Mouse (Mus musculus): Measurements from ENCODE around the gene Slc29a3.

Gene Slc29a3

GRCm38 (mm10) chr10:60752040-60753020, at the start of gene Slc29a3:
Slc29a3 (minus strand) TSS chr10:60752794.
- peak; percentile 96 to 98 for DNase-seq

DNA sequence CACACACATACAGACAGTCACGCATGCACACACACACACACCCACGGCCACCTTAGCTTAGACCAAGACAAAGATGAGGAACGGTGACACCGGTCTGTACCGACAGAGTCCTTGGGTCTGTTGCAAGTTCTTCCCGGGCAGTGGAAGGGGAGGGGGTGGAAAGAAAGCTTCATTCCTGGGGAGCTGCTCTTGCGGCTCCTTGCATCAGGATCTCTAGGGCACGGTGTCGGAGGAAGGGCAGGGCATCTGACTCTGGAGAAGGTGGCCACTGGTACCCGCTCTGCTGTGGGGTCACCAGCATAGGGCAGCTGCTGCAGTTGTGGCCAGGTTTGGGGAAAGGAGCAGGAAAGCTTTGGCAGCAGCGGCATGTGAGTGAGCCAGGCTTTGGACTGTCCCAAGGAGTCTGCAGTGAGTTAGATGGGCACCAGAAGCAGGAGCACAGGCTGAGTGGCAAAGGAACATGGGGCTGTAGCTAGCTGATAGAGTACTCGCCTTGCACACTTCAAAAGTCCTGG, 49.4 kb upstream of the Slc29a3 start:
- no peak for DNase-seq

GRCm38 (mm10) chr10:60801168-60801897, 48.7 kb upstream of the Slc29a3 start:
- DNase-seq: no peak

DNA sequence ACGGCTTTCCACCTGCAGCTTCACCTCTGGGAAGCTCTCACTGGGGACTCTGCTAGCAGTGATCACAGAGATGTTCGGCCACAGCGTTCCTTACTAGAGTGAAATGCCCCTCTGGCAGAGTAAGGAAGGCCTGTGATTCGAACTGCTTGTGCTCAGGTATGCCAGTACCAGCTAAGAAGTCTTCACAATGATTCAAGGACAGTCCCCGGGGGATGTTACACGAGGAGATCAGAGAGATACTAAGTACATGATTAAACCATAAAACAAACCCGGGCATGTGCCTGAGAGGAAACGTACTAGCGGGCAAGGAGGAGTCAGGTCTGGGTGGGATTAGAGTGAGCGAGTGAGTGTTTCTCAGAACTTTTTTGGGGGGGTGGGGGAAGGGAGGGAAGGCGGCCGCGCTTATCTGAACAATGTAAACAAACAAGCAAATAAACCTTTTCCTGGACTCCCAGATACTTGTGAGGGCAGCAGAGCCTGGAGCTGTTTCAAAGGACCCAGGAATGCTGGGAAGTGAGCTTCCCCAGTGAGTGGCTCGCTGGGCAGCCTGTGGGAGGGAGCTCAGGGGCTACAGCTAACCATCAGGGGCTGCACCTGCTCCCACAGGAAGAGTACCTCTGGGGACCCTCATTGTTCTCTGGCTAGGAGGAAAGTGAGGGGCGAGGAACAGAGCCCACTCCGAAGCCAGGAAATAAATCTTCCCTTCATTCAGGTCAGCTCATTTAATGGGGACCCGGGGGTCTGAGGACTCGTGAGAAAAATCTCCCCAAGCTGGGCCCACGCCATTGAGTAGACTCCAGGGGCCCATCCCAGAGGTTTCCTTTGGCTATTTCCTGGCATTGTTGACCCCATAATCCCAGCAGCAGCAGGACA, 47.9 kb upstream of the Slc29a3 start:
- no peak for DNase-seq

GRCm38 (mm10) chr10:60797682-60798422, 45.3 kb upstream of the Slc29a3 start:
- no peak for DNase-seq

- no peak for DNase-seq
Observed at GRCm38 (mm10) chr10:60796474-60796873, 43.9 kb upstream of the Slc29a3 start.

- no peak for DNase-seq
Observed at GRCm38 (mm10) chr10:60796028-60796427, 43.4 kb upstream of the Slc29a3 start.

DNA sequence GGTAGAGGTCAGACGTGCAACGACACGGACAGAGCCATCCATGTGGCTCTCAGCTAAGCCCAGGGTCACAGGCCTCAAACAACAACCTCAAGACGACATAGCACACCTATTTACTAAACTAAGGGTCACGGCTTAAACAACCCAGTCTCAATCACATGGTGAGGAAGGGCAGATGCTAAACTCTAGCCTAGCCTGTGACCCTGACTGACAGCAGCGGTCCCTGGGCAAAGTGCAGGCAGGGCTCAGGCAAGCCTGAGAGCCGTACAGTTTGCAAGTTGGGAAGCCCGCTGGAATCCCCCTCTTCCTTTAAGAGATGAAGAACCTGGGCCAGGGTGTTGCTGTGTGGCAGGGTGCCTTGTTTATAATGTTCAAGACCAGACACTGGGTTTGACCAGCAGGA, 42.2 kb upstream of the Slc29a3 start:
- no peak for DNase-seq

DNA sequence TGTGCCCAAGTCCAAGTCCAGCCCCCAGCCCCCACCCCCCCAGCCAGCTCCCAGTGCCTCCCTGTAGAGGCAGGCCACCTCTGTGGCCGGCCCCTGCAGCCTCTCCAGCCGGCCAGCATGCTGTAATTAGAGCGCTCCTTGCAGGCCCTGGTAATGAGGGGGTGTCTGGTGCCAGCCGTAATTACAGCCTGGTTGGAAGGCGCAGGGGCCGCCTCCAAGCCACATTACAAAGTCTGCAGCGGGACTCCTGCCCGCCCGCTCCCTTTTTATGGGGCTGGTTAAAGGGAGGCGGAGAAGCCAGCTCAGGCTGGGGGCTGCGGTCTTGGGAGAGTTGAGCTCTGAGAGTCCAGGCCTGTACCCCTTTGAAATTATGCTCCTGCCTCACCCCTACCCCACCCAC, 41.8 kb upstream of the Slc29a3 start:
- DNase-seq: no peak

DNA sequence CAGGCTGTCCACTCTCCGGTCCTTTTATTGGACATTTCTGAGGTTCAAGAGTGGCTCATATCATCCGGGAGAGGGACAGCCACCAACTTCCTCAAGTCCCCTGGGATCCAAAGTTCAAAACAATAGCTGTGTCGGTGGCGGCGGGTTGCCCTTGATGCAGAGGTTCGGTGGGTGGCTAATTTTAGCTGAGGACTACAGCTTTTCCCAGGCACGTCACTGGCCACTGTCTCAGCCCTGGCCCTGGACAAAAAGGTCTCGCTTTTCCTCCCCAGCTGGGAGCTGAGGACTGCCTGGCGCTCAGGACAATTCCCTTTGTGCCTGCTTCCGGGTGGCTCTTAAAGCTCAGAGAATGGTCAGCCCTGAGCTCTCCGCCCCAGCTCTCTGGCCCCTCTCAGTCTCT, 40.2 kb upstream of the Slc29a3 start:
- no peak for DNase-seq

DNA sequence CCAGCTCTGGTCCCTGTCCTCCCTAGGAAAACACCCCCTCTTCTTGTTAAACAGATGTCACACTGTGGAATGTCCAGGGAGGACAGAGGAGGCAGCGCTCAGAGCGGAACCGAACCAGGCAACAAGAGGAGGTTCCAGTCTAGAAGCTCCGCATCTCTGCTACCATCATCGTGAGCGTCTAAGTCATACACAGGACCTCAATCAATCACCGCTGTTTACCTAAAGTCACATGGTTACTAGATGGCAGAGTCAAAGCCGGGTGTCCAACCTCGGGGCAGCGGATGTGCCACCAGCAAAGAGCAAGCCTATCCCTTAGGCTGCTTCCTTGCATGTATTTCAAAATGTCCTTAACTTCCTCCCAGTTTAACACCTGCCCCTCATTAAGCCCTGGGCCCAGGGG, 39.8 kb upstream of the Slc29a3 start:
- DNase-seq: no peak

DNA sequence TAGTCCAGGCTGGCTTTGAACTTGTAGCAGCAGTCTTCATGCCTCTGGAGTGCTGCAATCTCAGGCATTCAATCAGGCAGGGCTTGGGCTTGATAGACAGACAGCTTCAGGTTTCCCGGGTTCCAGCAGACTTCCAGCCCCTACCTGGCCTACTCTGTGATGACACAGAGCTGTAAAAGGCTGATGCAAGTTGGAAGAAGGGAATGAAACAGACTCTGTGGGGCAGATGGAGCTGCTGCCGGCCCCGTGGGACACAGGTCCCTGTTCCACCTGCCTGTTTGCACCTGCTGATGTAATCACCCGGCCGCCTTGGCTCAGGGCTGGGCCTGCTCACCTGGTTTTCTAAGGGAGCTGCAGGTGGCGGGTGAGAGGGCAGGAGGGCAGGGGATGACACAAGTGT, 38.3 kb upstream of the Slc29a3 start:
- no peak for DNase-seq

DNA sequence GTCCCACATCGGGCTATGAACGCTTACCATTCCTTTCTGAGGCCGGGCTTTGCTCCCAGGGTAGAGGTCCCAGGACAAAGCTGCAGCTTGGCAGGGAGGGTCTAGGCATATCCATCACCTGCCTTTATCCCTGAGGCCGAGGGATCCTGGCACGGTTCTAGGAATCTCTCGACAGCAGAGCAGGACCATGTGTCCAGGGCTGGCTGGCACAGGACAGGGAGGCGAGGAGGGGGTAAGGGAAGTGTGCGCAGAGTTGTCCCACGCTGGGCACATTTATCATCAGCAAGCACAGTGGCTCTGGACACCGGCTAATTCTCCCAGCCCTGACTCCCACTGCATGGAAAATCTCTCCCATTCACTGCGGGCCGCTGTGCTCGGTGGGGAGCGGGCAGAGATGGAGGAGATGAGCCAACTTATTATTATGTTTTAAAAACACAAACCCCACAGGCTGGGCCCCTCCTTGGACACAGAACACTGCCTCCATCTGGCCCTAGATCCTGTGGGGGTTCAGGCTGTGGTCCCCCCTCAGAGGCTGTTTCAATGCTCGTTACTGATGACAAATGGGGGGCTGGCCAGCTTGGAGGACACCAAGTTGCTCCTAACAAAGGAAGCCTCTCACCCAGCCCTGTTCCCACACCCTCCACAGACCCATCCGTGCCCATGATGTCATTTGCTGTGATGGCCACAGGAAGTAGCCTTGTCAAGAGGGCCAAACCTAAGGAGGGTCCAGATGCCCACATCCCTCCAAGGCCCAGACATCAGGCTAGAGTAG, 34.9 kb upstream of the Slc29a3 start:
- DNase-seq: no peak

DNA sequence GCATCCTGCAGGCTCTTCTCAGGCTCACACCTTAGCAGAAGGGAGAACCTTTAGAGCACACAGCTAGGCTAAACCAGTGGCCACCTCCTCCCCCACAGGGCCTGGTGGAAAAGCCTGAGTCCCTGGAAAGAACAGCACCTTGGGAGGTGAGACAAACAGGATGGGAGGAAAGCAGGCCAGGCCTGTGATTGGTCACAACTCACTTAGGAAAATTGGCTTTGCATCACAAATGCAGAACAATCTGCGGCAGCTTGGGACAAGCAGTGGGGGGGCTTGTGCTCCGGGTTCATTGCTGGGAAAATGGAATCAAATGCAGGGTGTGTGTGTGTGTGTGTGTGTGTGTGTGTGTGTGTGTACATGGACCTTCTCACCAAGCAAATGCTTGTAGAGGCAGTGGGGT, 31.0 kb upstream of the Slc29a3 start:
- no peak for DNase-seq

DNA sequence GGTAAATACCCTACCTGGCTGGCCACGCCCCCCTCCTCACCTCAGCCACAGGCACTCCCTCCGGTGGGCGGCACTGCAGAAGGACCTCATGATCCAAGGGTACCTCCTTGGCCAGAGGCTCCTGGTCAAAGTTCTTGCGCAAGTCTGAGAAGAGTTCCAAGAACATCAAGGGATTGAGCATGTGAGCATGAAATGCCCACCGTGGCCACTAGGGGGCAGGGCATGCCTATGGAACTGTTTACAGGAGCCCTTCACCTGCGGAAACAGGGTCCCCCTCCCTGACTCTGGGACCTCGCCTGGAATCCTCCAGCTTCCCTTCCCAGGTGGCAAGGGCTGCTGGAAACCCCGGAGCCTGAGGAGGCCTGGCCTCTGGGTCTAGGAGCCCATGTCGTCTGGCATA, 27.0 kb upstream of the Slc29a3 start:
- DNase-seq: peak; percentile 60 to 68

DNA sequence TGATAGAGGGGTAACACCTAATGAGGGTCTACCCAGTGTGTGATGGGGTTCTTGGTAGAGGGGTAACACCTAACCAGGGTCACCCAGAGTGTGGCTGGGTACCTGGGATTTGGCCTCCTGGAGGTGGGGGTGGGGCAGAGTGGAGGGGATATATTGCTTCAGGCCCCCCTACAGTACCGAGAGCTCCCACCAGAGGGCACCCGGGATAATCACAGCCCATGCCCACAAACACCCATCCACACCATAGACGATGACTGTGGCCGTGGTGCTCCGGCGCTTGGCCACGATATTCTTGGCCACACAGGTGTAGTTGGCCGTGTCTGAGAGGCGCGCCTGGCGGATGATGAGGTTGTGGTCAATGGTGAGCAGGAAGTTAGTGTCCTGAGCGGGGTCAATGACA, 25.9 kb upstream of the Slc29a3 start:
- DNase-seq: peak; percentile 50 to 59

DNA sequence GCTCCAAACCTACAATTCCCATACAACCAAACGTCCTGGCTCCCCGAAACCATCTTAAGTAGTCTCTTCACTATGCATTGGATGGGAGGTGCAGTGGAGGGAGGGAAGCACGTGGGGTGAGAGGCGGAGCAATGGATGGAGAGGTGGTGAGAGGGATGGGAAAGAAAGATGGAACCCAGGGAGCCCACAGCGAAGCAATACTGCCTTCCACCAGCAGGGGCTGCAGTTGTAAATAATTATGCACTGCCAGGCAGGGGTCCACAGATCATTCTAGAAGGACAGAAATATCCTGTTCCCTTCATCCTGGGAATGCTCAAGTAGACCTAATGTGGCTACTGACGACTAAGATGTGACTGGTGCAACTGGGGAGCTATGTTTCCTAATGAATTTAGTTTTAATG, 22.9 kb upstream of the Slc29a3 start:
- DNase-seq: no peak

DNA sequence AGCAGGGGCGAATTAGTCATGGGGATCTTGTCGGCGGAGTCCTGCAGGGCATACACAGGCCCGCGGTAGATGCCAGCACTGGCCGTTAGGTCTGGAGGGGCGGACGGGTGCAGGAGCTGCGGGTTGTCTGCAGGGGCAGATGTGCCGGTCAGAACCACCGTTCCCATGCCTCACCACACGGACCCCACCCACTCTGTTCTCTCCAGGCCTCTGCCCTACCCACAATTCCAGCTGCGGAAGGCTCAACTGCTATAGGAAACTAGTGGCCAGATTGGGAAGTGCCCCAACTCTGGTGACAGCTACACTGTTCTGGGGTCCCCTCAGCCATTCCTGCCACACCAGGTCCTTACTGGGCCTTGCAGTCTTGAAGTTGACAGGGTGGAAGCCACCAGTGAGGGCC, 22.0 kb upstream of the Slc29a3 start:
- no peak for DNase-seq

GRCm38 (mm10) chr10:60770855-60771254, 18.3 kb upstream of the Slc29a3 start:
- no peak for DNase-seq

GRCm38 (mm10) chr10:60768614-60769013, 16.0 kb upstream of the Slc29a3 start:
- no peak for DNase-seq

GRCm38 (mm10) chr10:60767400-60767799, 14.8 kb upstream of the Slc29a3 start:
- DNase-seq: no peak
